Mouse (Mus musculus): Measurements from ENCODE around the gene Prss2. TPM values are rescaled to one million over a fixed set of nuclear protein-coding genes. Genes with fewer than 3 reads are reported as not detected.
A peak's percentile ranks its signal among the peaks of the same experiment; 100 is the strongest.

Gene Prss2
- total and polyA plus RNA-seq, 2 experiments from 2014 or later = not detected

- DNase-seq = no peak
- H3K4me3 ChIP-seq (ENCODE audit: low read depth, low read length) = peak overlapping the region; percentile 35
- no peaks in the 10 kb centered on the region for H3K36me3 ChIP-seq (ENCODE audit: insufficient read depth)
- H3K4me1 ChIP-seq (ENCODE audit: insufficient read depth) = peaks cover 4% of the 10 kb centered on the region; the same call in 1 of the 2 replicates
- H3K9me3 ChIP-seq (ENCODE audit: low read length) = no peaks in the 10 kb centered on the region
- 3% methylated on average over 28 of the region's 28 CpGs for WGBS
- H3K4me2 ChIP-seq (ENCODE audit: low read depth) = peak overlapping the region; percentile 61
- no peak overlapping the region for H3K9ac ChIP-seq
- peak; percentile 48 for ATAC-seq
- TF ChIP-seq CTCF (IDR thresholded peaks at IDR 0.05; ENCODE audit: low read depth) = no peak
- no peaks in the 10 kb centered on the region for H3K27me3 ChIP-seq (ENCODE audit: insufficient read depth, low read length)
- no peak overlapping the region for H3K27ac ChIP-seq (ENCODE audit: low read depth, low read length)
Measured at GRCm38 (mm10) chr6:41543411-41544050, 21.9 kb downstream of the Prss2 start.

- DNase-seq (no peak), ATAC-seq (peak; percentile 72)
- Histone ChIP-seq H3K27ac (ENCODE audit: low read depth, low read length) (no peak overlapping the region), H3K9ac (no peak overlapping the region), H3K27me3 (ENCODE audit: insufficient read depth, low read length) (no peaks in the 10 kb centered on the region), H3K4me3 (ENCODE audit: low read depth, low read length) (no peak overlapping the region; the same call in 1 of the 2 replicates), H3K36me3 (ENCODE audit: insufficient read depth) (no peaks in the 10 kb centered on the region), H3K4me2 (ENCODE audit: low read depth) (peak overlapping the region; percentile 61), H3K9me3 (ENCODE audit: low read length) (no peaks in the 10 kb centered on the region), H3K4me1 (ENCODE audit: insufficient read depth) (peaks cover 4% of the 10 kb centered on the region; the same call in 1 of the 2 replicates)
- WGBS = 37% methylated on average over 5 of the region's 5 CpGs
- no peak for TF ChIP-seq CTCF (IDR thresholded peaks at IDR 0.05; ENCODE audit: low read depth)
Measured at GRCm38 (mm10) chr6:41544381-41544924, 22.9 kb downstream of the Prss2 start.

GRCm38 (mm10) chr6:41545266-41545665 is 23.7 kb downstream of the Prss2 start:
- H3K27ac ChIP-seq (ENCODE audit: low read depth, low read length) = no peak overlapping the region
- H3K9me3 ChIP-seq (ENCODE audit: low read length) = no peaks in the 10 kb centered on the region
- no peak overlapping the region for H3K9ac ChIP-seq
- DNase-seq = no peak
- no peaks in the 10 kb centered on the region for H3K27me3 ChIP-seq (ENCODE audit: insufficient read depth, low read length)
- peaks cover 4% of the 10 kb centered on the region; the same call in 1 of the 2 replicates for H3K4me1 ChIP-seq (ENCODE audit: insufficient read depth)
- ATAC-seq = no peak
- no peak for TF ChIP-seq CTCF (IDR thresholded peaks at IDR 0.05; ENCODE audit: low read depth)
- no peaks in the 10 kb centered on the region for H3K36me3 ChIP-seq (ENCODE audit: insufficient read depth)
- 84% methylated on average over 4 of the region's 4 CpGs for WGBS
- H3K4me2 ChIP-seq (ENCODE audit: low read depth) = no peak overlapping the region
- H3K4me3 ChIP-seq (ENCODE audit: low read depth, low read length) = no peak overlapping the region

GRCm38 (mm10) chr6:41547056-41547650 is 25.6 kb downstream of the Prss2 start:
- TF ChIP-seq CTCF (IDR thresholded peaks at IDR 0.05; ENCODE audit: low read depth) = no peak
- no peak overlapping the region for H3K4me3 ChIP-seq (ENCODE audit: low read depth, low read length)
- no peaks in the 10 kb centered on the region for H3K27me3 ChIP-seq (ENCODE audit: insufficient read depth, low read length)
- DNase-seq (no peak), ATAC-seq (no peak)
- H3K9me3 ChIP-seq (ENCODE audit: low read length) = no peaks in the 10 kb centered on the region
- peaks cover 4% of the 10 kb centered on the region; the same call in 1 of the 2 replicates for H3K4me1 ChIP-seq (ENCODE audit: insufficient read depth)
- 95% methylated on average over 5 of the region's 5 CpGs for WGBS
- no peaks in the 10 kb centered on the region for H3K36me3 ChIP-seq (ENCODE audit: insufficient read depth)
- H3K4me2 ChIP-seq (ENCODE audit: low read depth) = no peak overlapping the region
- H3K27ac ChIP-seq (ENCODE audit: low read depth, low read length) = no peak overlapping the region
- no peak overlapping the region for H3K9ac ChIP-seq

- peaks cover 4% of the 10 kb centered on the region; the same call in 1 of the 2 replicates for H3K4me1 ChIP-seq (ENCODE audit: insufficient read depth)
- no peak for ATAC-seq
- H3K9ac ChIP-seq = no peak overlapping the region
- no peak overlapping the region for H3K4me3 ChIP-seq (ENCODE audit: low read depth, low read length)
- no peaks in the 10 kb centered on the region for H3K27me3 ChIP-seq (ENCODE audit: insufficient read depth, low read length)
- H3K9me3 ChIP-seq (ENCODE audit: low read length) = no peaks in the 10 kb centered on the region
- no peak for TF ChIP-seq CTCF (IDR thresholded peaks at IDR 0.05; ENCODE audit: low read depth)
- no peak overlapping the region for H3K4me2 ChIP-seq (ENCODE audit: low read depth)
- H3K36me3 ChIP-seq (ENCODE audit: insufficient read depth) = no peaks in the 10 kb centered on the region
- no peak for DNase-seq
- H3K27ac ChIP-seq (ENCODE audit: low read depth, low read length) = no peak overlapping the region
- WGBS = 61% methylated on average over 1 of the region's 1 CpGs
Measured at GRCm38 (mm10) chr6:41548286-41548685, 26.7 kb downstream of the Prss2 start.

- Histone ChIP-seq H3K9ac (no peak overlapping the region), H3K4me1 (ENCODE audit: insufficient read depth) (no peaks in the 10 kb centered on the region; the same call in 1 of the 2 replicates), H3K4me2 (ENCODE audit: low read depth) (no peak overlapping the region), H3K36me3 (ENCODE audit: insufficient read depth) (no peaks in the 10 kb centered on the region), H3K27ac (ENCODE audit: low read depth, low read length) (no peak overlapping the region), H3K4me3 (ENCODE audit: low read depth, low read length) (no peak overlapping the region), H3K9me3 (ENCODE audit: low read length) (no peaks in the 10 kb centered on the region), H3K27me3 (ENCODE audit: insufficient read depth, low read length) (no peaks in the 10 kb centered on the region)
- ATAC-seq (no peak), DNase-seq (no peak)
- 83% methylated on average over 5 of the region's 5 CpGs for WGBS
- no peak for TF ChIP-seq CTCF (IDR thresholded peaks at IDR 0.05; ENCODE audit: low read depth)
Measured at GRCm38 (mm10) chr6:41553356-41554010, 31.9 kb downstream of the Prss2 start.
